Mouse (Mus musculus) neural tube, embryonic 14.5 days (tissue): ENCODE measurements around the gene Ehd2. TPM values are rescaled to one million over a fixed set of nuclear protein-coding genes. Genes with fewer than 3 reads are reported as not detected.

Source experiments
- ATAC-seq: fragments of 200-750 bp; cut with Nextera tagmentation; 2 replicates; pipeline ENCODE4 v1.8.0; 2017; ENCODE audit warnings: low read depth, mild to moderate bottlenecking, moderate TSS enrichment, moderate library complexity
- H3K27ac ChIP-seq: fragments of 300-500 bp; sonication (generic); 2 replicates; pipeline ENCODE4 v1.5.1; 2014; ENCODE audit warnings: low read depth, mild to moderate bottlenecking, control low read depth, low read length, moderate library complexity, mixed read lengths
- H3K27me3 ChIP-seq: fragments of 300-500 bp; sonication (generic); 2 replicates; pipeline ENCODE4 v1.6.1; 2014; ENCODE audit warnings: low read length; ENCODE audit not compliant: control insufficient read depth, insufficient read depth
- H3K36me3 ChIP-seq: fragments of 300-500 bp; sonication (generic); 2 replicates; pipeline ENCODE4 v1.6.1; 2014; ENCODE audit warnings: low read length, mixed read lengths; ENCODE audit not compliant: control insufficient read depth, insufficient read depth
- H3K4me1 ChIP-seq: fragments of 300-500 bp; sonication (generic); 2 replicates; pipeline ENCODE4 v1.6.1; 2014; ENCODE audit warnings: low read length; ENCODE audit not compliant: control insufficient read depth, insufficient read depth
- H3K4me2 ChIP-seq: fragments of 300-500 bp; sonication (generic); 2 replicates; pipeline ENCODE4 v1.6.1; 2014; ENCODE audit warnings: mild to moderate bottlenecking, low read depth, low read length, control low read depth
- H3K4me3 ChIP-seq: fragments of 300-500 bp; sonication (generic); 2 replicates; pipeline ENCODE4 v1.5.1; 2014; ENCODE audit warnings: low read depth, low read length, control low read depth, mixed read lengths
- H3K9ac ChIP-seq: fragments of 300-500 bp; sonication (generic); replicated peaks from 2 replicates; pipeline ENCODE4 v1.6.1; 2014; ENCODE audit warnings: low read depth, mild to moderate bottlenecking, control low read depth, low read length, mixed read lengths
- H3K9me3 ChIP-seq: fragments of 300-500 bp; sonication (generic); 2 replicates; pipeline ENCODE4 v1.6.1; 2016; ENCODE audit warnings: low read length; ENCODE audit not compliant: control insufficient read depth
- WGBS: fragments of 180-500 bp; shearing (Covaris S2); extraction: QIAGEN DNeasy Blood & Tissue Kit; methylation state at CpG from one replicate; pipeline ENCODE4 v1.1.7; 2014; 5-methylcytosine and 5-hydroxymethylcytosine counted together
- polyA plus RNA-seq: library from polyadenylated mRNA; unstranded; fragments of >200 nt; fragmentation: Nextera tagmentation; extraction: Ambion mirVana; gene quantifications from 2 replicates; pipeline ENCODE4 v1.2.1, GENCODE M21; 2014

Gene Ehd2
- polyA plus RNA-seq, 1 experiment from 2014 or later: 3.2 TPM

DNA sequence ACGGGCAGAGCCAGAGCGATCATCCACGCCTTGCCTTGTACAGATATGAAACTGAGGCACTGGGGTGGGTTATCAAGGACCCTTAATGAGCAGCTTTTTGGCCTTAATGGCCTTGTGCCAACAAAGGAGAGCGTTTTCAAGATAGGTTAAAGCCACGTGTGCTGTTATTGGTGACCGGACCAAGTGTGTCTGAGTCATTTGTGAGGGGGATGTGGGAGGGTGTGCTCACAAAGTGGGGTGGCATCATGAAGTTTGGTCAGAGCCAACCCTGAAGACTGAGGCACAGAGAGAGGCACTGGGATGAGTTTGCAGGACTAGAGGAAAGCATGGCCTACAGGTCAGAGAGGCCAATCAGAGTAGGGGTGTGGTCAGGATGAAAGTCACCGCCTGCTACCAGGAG, 12.9 kb downstream of the Ehd2 start:
- Histone ChIP-seq H3K4me2 (no peak overlapping the region), H3K9ac (no peak overlapping the region), H3K36me3 (no peaks in the 10 kb centered on the region), H3K27me3 (no peaks in the 10 kb centered on the region), H3K4me1 (no peaks in the 10 kb centered on the region), H3K4me3 (no peak overlapping the region), H3K9me3 (no peaks in the 10 kb centered on the region), H3K27ac (no peak overlapping the region)
- no peak for ATAC-seq
- WGBS: 92% methylated on average over 7 of the region's 7 CpGs

- Histone ChIP-seq H3K9me3 (no peaks in the 10 kb centered on the region), H3K27me3 (no peaks in the 10 kb centered on the region), H3K36me3 (no peaks in the 10 kb centered on the region), H3K27ac (no peak overlapping the region), H3K4me3 (no peak overlapping the region), H3K4me1 (no peaks in the 10 kb centered on the region), H3K9ac (no peak overlapping the region), H3K4me2 (no peak overlapping the region)
- ATAC-seq: no peak
- 90% methylated on average over 13 of the region's 13 CpGs for WGBS
Observed at GRCm38 (mm10) chr7:15953307-15954074, 13.9 kb downstream of the Ehd2 start.

DNA sequence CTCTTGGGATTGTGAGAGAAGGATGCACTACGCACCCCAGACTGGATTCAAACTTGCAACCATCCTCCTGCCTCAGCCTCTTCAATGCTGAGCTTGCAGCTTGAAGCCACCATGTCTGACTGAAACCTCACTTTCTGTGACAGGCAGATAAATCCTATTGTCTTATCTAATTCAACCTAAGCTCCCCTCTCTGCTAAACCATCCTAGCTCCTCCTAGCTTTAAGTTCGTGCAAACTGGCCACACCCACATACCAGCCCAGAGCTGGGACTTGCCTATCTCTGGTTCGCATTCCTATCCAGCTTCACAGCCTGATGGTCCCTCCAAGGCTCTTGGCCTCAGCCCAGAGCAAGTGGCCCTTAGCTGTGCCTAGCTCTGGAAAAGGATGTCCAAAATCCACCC, 15.0 kb downstream of the Ehd2 start:
- no peak overlapping the region for H3K4me3 ChIP-seq
- no peak for ATAC-seq
- H3K27ac ChIP-seq: no peak overlapping the region
- H3K36me3 ChIP-seq: no peaks in the 10 kb centered on the region
- no peaks in the 10 kb centered on the region for H3K4me1 ChIP-seq
- no peak overlapping the region for H3K4me2 ChIP-seq
- no peak overlapping the region for H3K9ac ChIP-seq
- H3K9me3 ChIP-seq: no peaks in the 10 kb centered on the region
- WGBS: 74% methylated on average over 3 of the region's 3 CpGs
- H3K27me3 ChIP-seq: no peaks in the 10 kb centered on the region

GRCm38 (mm10) chr7:15950008-15950407, 17.4 kb downstream of the Ehd2 start:
- no peak overlapping the region for H3K9ac ChIP-seq
- H3K4me2 ChIP-seq: no peak overlapping the region
- H3K27me3 ChIP-seq: no peaks in the 10 kb centered on the region
- H3K36me3 ChIP-seq: no peaks in the 10 kb centered on the region
- WGBS: 90% methylated on average over 15 of the region's 15 CpGs
- H3K4me3 ChIP-seq: no peak overlapping the region
- H3K9me3 ChIP-seq: no peaks in the 10 kb centered on the region
- ATAC-seq: no peak
- peaks cover 3% of the 10 kb centered on the region; the same call in 1 of the 2 replicates for H3K4me1 ChIP-seq
- H3K27ac ChIP-seq: no peak overlapping the region

- Histone ChIP-seq H3K27ac (no peak overlapping the region), H3K36me3 (no peaks in the 10 kb centered on the region), H3K9me3 (no peaks in the 10 kb centered on the region), H3K9ac (no peak overlapping the region), H3K27me3 (no peaks in the 10 kb centered on the region), H3K4me1 (peaks cover 10% of the 10 kb centered on the region), H3K4me3 (no peak overlapping the region), H3K4me2 (no peak overlapping the region)
- no peak for ATAC-seq
- WGBS: 86% methylated on average over 7 of the region's 7 CpGs
Observed at GRCm38 (mm10) chr7:15949216-15949790, 18.1 kb downstream of the Ehd2 start.

GRCm38 (mm10) chr7:15948381-15948941, 18.9 kb downstream of the Ehd2 start:
- Histone ChIP-seq H3K9me3 (no peaks in the 10 kb centered on the region), H3K27ac (no peak overlapping the region), H3K4me1 (peaks cover 13% of the 10 kb centered on the region), H3K27me3 (no peaks in the 10 kb centered on the region), H3K4me3 (no peak overlapping the region; the same call in 1 of the 2 replicates), H3K9ac (0 out of 2 replicates have a peak overlapping the region, but pooled peaks have one; percentile 16), H3K4me2 (peak overlapping the region; percentile 34), H3K36me3 (peaks cover 4% of the 10 kb centered on the region)
- peak; percentile 16; the same call in 1 of the 2 replicates for ATAC-seq
- 7% methylated on average over 23 of the region's 23 CpGs for WGBS

GRCm38 (mm10) chr7:15947653-15948260, 19.6 kb downstream of the Ehd2 start:
- no peak overlapping the region for H3K4me2 ChIP-seq
- 51% methylated on average over 4 of the region's 4 CpGs for WGBS

GRCm38 (mm10) chr7:15945721-15946536, 21.4 kb downstream of the Ehd2 start, which contains the start of gene Nop53:
Nop53 (minus strand) TSS chr7:15946074.
- H3K4me1 ChIP-seq: peaks cover 13% of the 10 kb centered on the region
- peak; percentile 95 for ATAC-seq
- peak within 1 kb of the TSS; percentile 95 for H3K4me2 ChIP-seq
- peak within 1 kb of the TSS; percentile 78 for H3K9ac ChIP-seq
- peak within 1 kb of the TSS; percentile 66 for H3K4me3 ChIP-seq
- WGBS: 2% methylated on average over 59 of the region's 59 CpGs
- H3K9me3 ChIP-seq: no peaks in the 10 kb centered on the region
- H3K27ac ChIP-seq: peak within 1 kb of the TSS; percentile 93
- H3K36me3 ChIP-seq: peaks cover 26% of the 10 kb centered on the region
- H3K27me3 ChIP-seq: no peaks in the 10 kb centered on the region

More at GRCm38 (mm10) chr7:15947653-15948260, 19.6 kb downstream of the Ehd2 start:
- Histone ChIP-seq H3K36me3 (peaks cover 8% of the 10 kb centered on the region), H3K9ac (no peak overlapping the region), H3K27me3 (no peaks in the 10 kb centered on the region), H3K27ac (no peak overlapping the region), H3K4me1 (peaks cover 13% of the 10 kb centered on the region), H3K4me3 (no peak overlapping the region), H3K9me3 (no peaks in the 10 kb centered on the region)
- no peak for ATAC-seq
